In genomic region chr8:119569881-119570280, GRCm38 (mm10) we compare ENCODE assay signal across 19 mouse cellular contexts. TPM values are rescaled to one million over a fixed set of nuclear protein-coding genes. Genes with fewer than 3 reads are reported as not detected.
DNase-seq lines count a peak whose midpoint lies in the region; ATAC-seq lines count a peak whose summit lies in the region.
"Had no signal": no experiment of that assay in that cellular context is flagged by ENCODE, and none has a peak within 500 bp of the region (broad histone marks: within the 10 kb centered on the region; RNA-seq: fewer than 3 reads in every experiment).

No protein-coding gene starts in this region.

- H3K36me3 ChIP-seq in heart, embryonic 16.5 days (ENCODE audit: control insufficient read depth, insufficient read depth) = peaks cover 13% of the 10 kb centered on the region
- H3K36me3 ChIP-seq in heart, embryonic 11.5 days (ENCODE audit: control insufficient read depth, insufficient read depth, low read length) = peaks cover 8% of the 10 kb centered on the region
- H3K36me3 ChIP-seq in neural tube, embryonic 13.5 days = peaks cover 28% of the 10 kb centered on the region

- no peak overlapping the region for H3K4me3 ChIP-seq in heart, embryonic 16.5 days (ENCODE audit: low read length)
- H3K4me3 ChIP-seq in heart, embryonic 11.5 days (ENCODE audit: low read depth, low read length) = no peak overlapping the region
- no peak overlapping the region for H3K4me3 ChIP-seq in neural tube, embryonic 13.5 days
- H3K4me3 ChIP-seq: embryonic facial prominence, embryonic 15.5 days; forebrain, embryonic 10.5 days; heart, embryonic 10.5 days; kidney, embryonic 15.5 days; lung, embryonic 15.5 days had no signal

- no peak overlapping the region for H3K27ac ChIP-seq in heart, embryonic 16.5 days (ENCODE audit: low read length)
- no peak overlapping the region for H3K27ac ChIP-seq in heart, embryonic 11.5 days (ENCODE audit: low read depth, low read length)
- H3K27ac ChIP-seq in neural tube, embryonic 13.5 days (replicated peaks) = no peak overlapping the region
- H3K27ac ChIP-seq: embryonic facial prominence, embryonic 15.5 days; forebrain, embryonic 10.5 days; heart, embryonic 10.5 days; kidney, embryonic 15.5 days; lung, embryonic 15.5 days had no signal

- no peak for DNase-seq in neural tube, embryonic 10.5 days (ENCODE audit: extremely low spot score, low spot score)
- peak; percentile 88 for DNase-seq in naive thymus-derived CD4-positive, alpha-beta T cell, adult 2 months (ENCODE audit: low read depth)
- peak; percentile 78 for DNase-seq in thymus, postnatal 4 days
- DNase-seq in yolk sac, embryonic 10.5 days (ENCODE audit: low spot score) = no peak
- DNase-seq in frontal cortex, postnatal 36 days (ENCODE audit: low spot score in 2 of 2) = no peak
- DNase-seq: cerebellum, adult 9-11 months; gastrocnemius, postnatal 25 days; heart, postnatal 4 days had no signal

- ATAC-seq in heart, embryonic 16.5 days (replicated peaks; ENCODE audit: extremely low read depth, insufficient read depth, low FRiP score) = peak; percentile 33; the same call in 1 of the 2 replicates
- ATAC-seq in heart, embryonic 11.5 days (replicated peaks; ENCODE audit: insufficient number of reproducible peaks, low FRiP score, low TSS enrichment) = no peak
- no peak for ATAC-seq in neural tube, embryonic 13.5 days (ENCODE audit: low read depth)

- no peaks in the 10 kb centered on the region for H3K27me3 ChIP-seq in heart, embryonic 16.5 days (ENCODE audit: control insufficient read depth, insufficient read depth, low read length)
- H3K27me3 ChIP-seq in heart, embryonic 11.5 days (ENCODE audit: control insufficient read depth, insufficient read depth, low read length) = peaks cover 3% of the 10 kb centered on the region; the same call in 1 of the 2 replicates
- H3K27me3 ChIP-seq in neural tube, embryonic 13.5 days = no peaks in the 10 kb centered on the region
- H3K27me3 ChIP-seq: embryonic facial prominence, embryonic 15.5 days; lung, embryonic 15.5 days had no signal

- H3K4me1 ChIP-seq in heart, embryonic 16.5 days (ENCODE audit: control insufficient read depth, insufficient read depth, low read length) = peaks cover 8% of the 10 kb centered on the region
- H3K4me1 ChIP-seq in heart, embryonic 11.5 days (ENCODE audit: control insufficient read depth, insufficient read depth, low read length) = 0 out of 2 replicates have a peak, but pooled peaks cover 6% of the 10 kb centered on the region
- H3K4me1 ChIP-seq in neural tube, embryonic 13.5 days (replicated peaks) = peaks cover 21% of the 10 kb centered on the region

- H3K9ac ChIP-seq in heart, embryonic 16.5 days (ENCODE audit: low read length) = no peak overlapping the region
- H3K9ac ChIP-seq in heart, embryonic 11.5 days (ENCODE audit: low read depth, low read length) = no peak overlapping the region
- peak overlapping the region; percentile 41; the same call in 1 of the 2 replicates for H3K9ac ChIP-seq in neural tube, embryonic 13.5 days
- H3K9ac ChIP-seq: embryonic facial prominence, embryonic 15.5 days; kidney, embryonic 15.5 days; lung, embryonic 15.5 days had no signal

- 41% methylated on average over 4 of the region's 4 CpGs for WGBS in heart, embryonic 16.5 days
- WGBS in heart, embryonic 11.5 days (ENCODE audit: insufficient replicate concordance) = 40% methylated on average over 4 of the region's 4 CpGs
- 46% methylated on average over 4 of the region's 4 CpGs for WGBS in neural tube, embryonic 13.5 days

- no peaks in the 10 kb centered on the region for H3K9me3 ChIP-seq in heart, embryonic 16.5 days (replicated peaks; ENCODE audit: control insufficient read depth, low read length)
- no peaks in the 10 kb centered on the region for H3K9me3 ChIP-seq in heart, embryonic 11.5 days (replicated peaks; ENCODE audit: control insufficient read depth, low read length)
- no peaks in the 10 kb centered on the region for H3K9me3 ChIP-seq in neural tube, embryonic 13.5 days
- H3K9me3 ChIP-seq: embryonic facial prominence, embryonic 15.5 days; forebrain, embryonic 10.5 days; heart, embryonic 10.5 days; kidney, embryonic 15.5 days; lung, embryonic 15.5 days had no signal

- H3K4me2 ChIP-seq in heart, embryonic 16.5 days (ENCODE audit: low read depth, low read length) = no peak overlapping the region
- H3K4me2 ChIP-seq in heart, embryonic 11.5 days = no peak overlapping the region; the same call in 1 of the 2 replicates
- H3K4me2 ChIP-seq in neural tube, embryonic 13.5 days = no peak overlapping the region
- H3K4me2 ChIP-seq: embryonic facial prominence, embryonic 15.5 days; kidney, embryonic 15.5 days; lung, embryonic 15.5 days had no signal

RNA-seq across cellular contexts. Expression of gene Hsdl1, which starts 5.1 kb away (rescaled TPM):
- 40.9 and 51.1 TPM in 2 replicates for polyA plus RNA-seq in heart, embryonic 16.5 days (2015; fragmentation: Nextera tagmentation; extraction: Ambion mirVana)
- 36.3 and 37.3 TPM in 2 replicates for polyA plus RNA-seq in heart, embryonic 11.5 days (2014; fragmentation: Nextera tagmentation; extraction: Ambion mirVana)
- polyA plus RNA-seq in neural tube, embryonic 13.5 days (2015; fragmentation: Nextera tagmentation; extraction: Ambion mirVana) = 121 and 131 TPM in 2 replicates

RNA-seq across cellular contexts. Expression of gene Dnaaf1, which starts 5.2 kb away (rescaled TPM):
- polyA plus RNA-seq in heart, embryonic 16.5 days (2015; fragmentation: Nextera tagmentation; extraction: Ambion mirVana) = 0.50 and 0.71 TPM in 2 replicates
- 0.26 and 0.38 TPM in 2 replicates for polyA plus RNA-seq in heart, embryonic 11.5 days (2014; fragmentation: Nextera tagmentation; extraction: Ambion mirVana)
- 0.18 and 0.25 TPM in 2 replicates for polyA plus RNA-seq in neural tube, embryonic 13.5 days (2015; fragmentation: Nextera tagmentation; extraction: Ambion mirVana)
- polyA plus RNA-seq: liver, adult 2 months had no signal

RNA-seq across cellular contexts. Expression of gene Mbtps1, which starts 11.3 kb away (rescaled TPM):
- polyA plus RNA-seq in heart, embryonic 16.5 days (2015; fragmentation: Nextera tagmentation; extraction: Ambion mirVana) = 68.5 and 72.4 TPM in 2 replicates
- 63.6 and 80.5 TPM in 2 replicates for polyA plus RNA-seq in heart, embryonic 11.5 days (2014; fragmentation: Nextera tagmentation; extraction: Ambion mirVana)
- polyA plus RNA-seq in neural tube, embryonic 13.5 days (2015; fragmentation: Nextera tagmentation; extraction: Ambion mirVana) = 61.0 and 64.3 TPM in 2 replicates

RNA-seq across cellular contexts. Expression of gene Taf1c, which starts 35.1 kb away (rescaled TPM):
- polyA plus RNA-seq in heart, embryonic 16.5 days (2015; fragmentation: Nextera tagmentation; extraction: Ambion mirVana) = 8.5 and 9.4 TPM in 2 replicates
- polyA plus RNA-seq in heart, embryonic 11.5 days (2014; fragmentation: Nextera tagmentation; extraction: Ambion mirVana) = 7.1 and 8.0 TPM in 2 replicates
- polyA plus RNA-seq in neural tube, embryonic 13.5 days (2015; fragmentation: Nextera tagmentation; extraction: Ambion mirVana) = 13.5 and 14.7 TPM in 2 replicates

RNA-seq across cellular contexts. Expression of gene Adad2, which starts 42.7 kb away (rescaled TPM):
- 0.07 TPM in 1 of 2 replicates, not detected in the other for polyA plus RNA-seq in heart, embryonic 16.5 days (2015; fragmentation: Nextera tagmentation; extraction: Ambion mirVana)
- polyA plus RNA-seq in heart, embryonic 11.5 days (2014; fragmentation: Nextera tagmentation; extraction: Ambion mirVana) = not detected in 2 replicates
- not detected in 2 replicates for polyA plus RNA-seq in neural tube, embryonic 13.5 days (2015; fragmentation: Nextera tagmentation; extraction: Ambion mirVana)
- polyA plus RNA-seq: frontal cortex, adult 2 months; heart, embryonic 10.5 days; kidney, embryonic 15.5 days; liver, adult 2 months; lung, embryonic 15.5 days; neural tube, embryonic 14.5 days had no signal

Comparison
In these comparisons a context has a peak if more than half of its experiments do, and no peak if none do; other contexts are left out.
1. DNase-seq: peak in naive thymus-derived CD4-positive, alpha-beta T cell, adult 2 months (single experiment) and thymus, postnatal 4 days (single experiment); none in neural tube, embryonic 10.5 days (single experiment), yolk sac, embryonic 10.5 days (single experiment) and frontal cortex, postnatal 36 days (0 of 2).